Mouse (Mus musculus) cerebellum, adult 2 months (tissue): ENCODE data around the gene Itprip. TPM values are rescaled to one million over a fixed set of nuclear protein-coding genes. Genes with fewer than 3 reads are reported as not detected.
A peak's percentile ranks its signal among the peaks of the same experiment; 100 is the strongest.

Experiments used
- DNase-seq, 2 experiments: peaks; one replicate each; pipeline ENCODE4 v3.0.0; 2021
- H3K27ac ChIP-seq: fragments of 200-500 bp; 2 replicates; pipeline ENCODE4 v1.5.1; 2012; ENCODE audit warnings: low read length, control low read depth, inconsistent platforms; ENCODE audit not compliant: insufficient read depth
- H3K27me3 ChIP-seq: fragments of 200-500 bp; 2 replicates; pipeline ENCODE4 v1.6.1; 2012; ENCODE audit warnings: inconsistent platforms, mild to moderate bottlenecking, low read length, moderate library complexity; ENCODE audit not compliant: control insufficient read depth, insufficient read depth
- H3K4me1 ChIP-seq: fragments of 200-500 bp; 2 replicates; pipeline ENCODE4 v1.6.1; 2011; ENCODE audit warnings: low read length; ENCODE audit not compliant: control insufficient read depth, insufficient read depth
- H3K4me3 ChIP-seq: fragments of 200-500 bp; replicated peaks from 2 replicates; pipeline ENCODE3; 2011; ENCODE audit warnings: mild to moderate bottlenecking, low read depth, low read length, control low read depth; ENCODE audit not compliant: insufficient read depth
- CTCF ChIP-seq: fragments of 200-500 bp; IDR thresholded peaks from 2 replicates; pipeline ENCODE4 v1.5.1; 2011; ENCODE audit warnings: low read depth, mild to moderate bottlenecking, control low read depth, low read length, moderate library complexity, borderline replicate concordance; ENCODE audit not compliant: insufficient read depth
- POLR2A ChIP-seq: fragments of 200-500 bp; IDR thresholded peaks from 2 replicates; pipeline ENCODE4 v1.6.1; 2011; ENCODE audit warnings: low read length, control low read depth, borderline replicate concordance; ENCODE audit not compliant: insufficient read depth
- WGBS: fragments of 180-500 bp; shearing (Covaris S2); methylation state at CpG from one replicate; pipeline ENCODE4 v1.1.7; 2018; 5-methylcytosine and 5-hydroxymethylcytosine counted together
- polyA plus RNA-seq: library from polyadenylated mRNA; depleted of rRNA; stranded (reverse); fragments of >200 nt; gene quantifications from 2 replicates; pipeline ENCODE4 v1.2.3, GENCODE M21; 2012

Gene Itprip
- polyA plus RNA-seq, 1 experiment: 0.52 TPM

DNA sequence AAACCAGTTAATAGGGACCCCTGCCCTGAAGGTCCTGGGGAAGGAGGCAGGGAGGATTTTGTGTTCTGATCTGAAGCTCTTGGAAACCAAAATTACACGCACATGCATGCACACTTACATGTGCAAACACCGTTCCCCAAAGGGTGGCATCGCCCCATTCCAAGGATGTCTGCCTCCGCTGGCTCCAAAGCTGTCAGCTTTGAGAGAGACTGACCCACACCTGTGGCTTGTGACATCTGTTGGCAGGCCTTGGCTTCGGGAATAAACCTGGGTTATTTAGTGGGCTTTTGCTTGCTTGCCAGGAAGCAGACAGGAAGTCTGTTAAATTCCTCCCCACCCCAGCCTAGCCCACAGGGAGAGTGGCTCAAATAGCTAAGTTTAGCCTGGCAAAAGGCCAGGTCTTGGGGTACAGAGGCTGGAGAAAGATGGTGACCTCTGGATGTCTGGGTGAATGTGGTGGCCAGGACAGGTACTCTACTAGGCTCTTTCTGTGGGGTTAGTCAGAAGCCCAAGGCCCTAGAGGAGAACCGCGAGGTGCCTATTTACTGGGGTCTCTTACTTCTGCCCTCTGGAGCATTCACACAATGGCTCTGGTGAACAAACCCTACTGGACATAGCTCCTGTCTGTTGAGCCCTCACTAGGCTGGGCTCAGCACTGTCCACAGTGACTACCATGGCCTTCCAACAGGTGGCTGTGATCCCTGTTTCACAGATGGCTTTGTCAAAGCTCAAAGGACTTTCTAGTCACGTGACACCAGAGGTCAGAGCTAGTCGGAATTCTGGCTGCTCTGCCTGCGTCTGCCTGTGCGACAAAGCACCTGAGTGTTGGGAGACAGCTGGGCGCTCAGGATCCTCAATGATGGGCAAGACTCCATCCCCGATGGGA, 16.5 kb downstream of the Itprip start:
- DNase-seq: no peak
- 45% methylated on average over 13 of the region's 13 CpGs for WGBS
- no peak for TF ChIP-seq POLR2A
- no peak for TF ChIP-seq CTCF
- no peaks in the 10 kb centered on the region; the same call in 1 of the 2 replicates for H3K4me1 ChIP-seq
- H3K4me3 ChIP-seq: no peak overlapping the region
- H3K27ac ChIP-seq: no peak overlapping the region
- no peaks in the 10 kb centered on the region for H3K27me3 ChIP-seq

GRCm38 (mm10) chr19:47900558-47900957, 18.5 kb downstream of the Itprip start:
- Histone ChIP-seq H3K27me3 (no peaks in the 10 kb centered on the region), H3K4me3 (no peak overlapping the region), H3K27ac (no peak overlapping the region), H3K4me1 (no peaks in the 10 kb centered on the region; the same call in 1 of the 2 replicates)
- DNase-seq: no peak
- WGBS: 86% methylated on average over 10 of the region's 10 CpGs
- TF ChIP-seq POLR2A (no peak), CTCF (no peak)

- Histone ChIP-seq H3K27ac (no peak overlapping the region), H3K4me3 (no peak overlapping the region), H3K4me1 (no peaks in the 10 kb centered on the region; the same call in 1 of the 2 replicates), H3K27me3 (no peaks in the 10 kb centered on the region)
- no peak for TF ChIP-seq POLR2A
- no peak for TF ChIP-seq CTCF
- DNase-seq: no peak
- WGBS: 68% methylated on average over 6 of the region's 6 CpGs
Observed at GRCm38 (mm10) chr19:47900012-47900411, 19.1 kb downstream of the Itprip start.

GRCm38 (mm10) chr19:47898472-47899079, 20.5 kb downstream of the Itprip start:
- 92% methylated on average over 8 of the region's 8 CpGs for WGBS
- Histone ChIP-seq H3K4me3 (no peak overlapping the region), H3K4me1 (no peaks in the 10 kb centered on the region; the same call in 1 of the 2 replicates), H3K27ac (no peak overlapping the region), H3K27me3 (no peaks in the 10 kb centered on the region)
- no peak for TF ChIP-seq POLR2A
- no peak for DNase-seq

GRCm38 (mm10) chr19:47893092-47893491, 26.0 kb downstream of the Itprip start:
- H3K27ac ChIP-seq: no peak overlapping the region
- WGBS: 18% methylated on average over 6 of the region's 6 CpGs
- no peaks in the 10 kb centered on the region; the same call in 1 of the 2 replicates for H3K4me1 ChIP-seq
- H3K27me3 ChIP-seq: no peaks in the 10 kb centered on the region
- TF ChIP-seq CTCF (no peak), POLR2A (no peak)
- DNase-seq: peak in 1 of 2 experiments; percentile 34
- H3K4me3 ChIP-seq: no peak overlapping the region

DNA sequence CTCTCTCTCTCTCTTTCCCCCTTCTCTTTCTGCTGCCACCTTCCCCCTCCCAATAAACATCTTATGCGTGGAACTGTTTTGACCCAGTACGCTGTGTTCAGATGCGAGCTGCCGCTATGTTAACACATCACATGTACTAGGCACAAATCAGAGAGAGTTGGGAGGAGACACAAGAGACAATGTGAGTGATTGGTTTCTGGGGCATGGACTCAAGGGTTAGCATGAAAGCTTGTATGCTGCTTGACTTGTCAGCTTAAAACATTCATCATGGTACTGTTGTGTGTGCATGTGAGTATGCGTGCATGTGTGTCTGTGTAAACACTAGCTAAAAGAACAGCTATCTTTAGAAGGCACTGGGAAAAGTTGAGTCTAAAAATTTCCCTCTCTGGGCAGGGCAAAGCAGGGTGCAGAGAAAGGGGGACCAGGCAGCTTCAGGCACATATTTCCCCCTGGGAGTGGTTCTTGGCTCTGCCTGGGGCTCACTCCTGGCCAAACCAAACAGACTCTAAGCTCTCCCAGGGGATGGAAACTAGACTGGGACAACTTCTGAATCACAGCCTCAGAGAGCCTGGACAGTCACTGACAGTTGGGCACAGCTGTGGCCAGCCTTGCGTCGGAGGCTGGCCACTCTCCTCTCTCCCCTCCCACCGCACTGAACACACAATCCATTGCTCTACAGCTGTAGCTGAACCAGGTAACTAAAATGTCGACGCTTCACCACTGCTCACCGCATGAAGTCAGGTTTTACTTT, 27.4 kb downstream of the Itprip start:
- no peaks in the 10 kb centered on the region for H3K27me3 ChIP-seq
- TF ChIP-seq CTCF (no peak), POLR2A (no peak)
- no peaks in the 10 kb centered on the region; the same call in 1 of the 2 replicates for H3K4me1 ChIP-seq
- WGBS: 79% methylated on average over 11 of the region's 11 CpGs
- DNase-seq: no peak
- H3K4me3 ChIP-seq: no peak overlapping the region
- H3K27ac ChIP-seq: no peak overlapping the region

DNA sequence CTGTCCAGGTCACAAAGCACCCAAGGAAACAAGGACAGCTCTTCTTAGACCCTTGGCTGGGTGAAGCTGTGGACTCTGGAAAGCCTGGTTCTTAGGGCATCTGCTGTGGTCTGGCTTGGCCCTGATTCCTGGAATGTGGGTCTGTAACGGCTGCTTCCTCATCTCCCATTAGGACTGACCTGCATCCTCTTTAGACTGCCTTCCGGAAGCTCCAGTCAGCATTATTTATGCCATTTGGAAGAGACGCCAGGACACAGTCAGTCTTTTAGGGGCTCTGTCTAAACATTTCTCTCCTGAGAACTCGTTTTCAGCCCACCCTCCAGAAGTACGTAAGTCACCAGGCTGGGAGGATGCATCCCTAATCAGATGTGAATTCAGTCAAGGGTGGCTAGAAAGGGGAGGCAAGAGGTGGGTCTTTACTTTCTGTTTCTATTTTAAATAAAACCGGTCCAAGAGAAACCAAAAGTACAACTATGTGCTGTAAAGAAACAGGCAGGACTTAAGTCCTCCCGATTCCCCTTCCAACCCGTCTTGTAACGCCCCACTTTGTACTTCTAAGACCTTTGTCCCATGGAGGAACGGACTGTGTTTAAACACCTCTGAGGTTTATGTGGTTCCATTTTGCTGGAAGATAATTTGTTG, 28.5 kb downstream of the Itprip start:
- 69% methylated on average over 10 of the region's 10 CpGs for WGBS
- no peaks in the 10 kb centered on the region for H3K27me3 ChIP-seq
- TF ChIP-seq CTCF (no peak), POLR2A (no peak)
- DNase-seq: no peak
- H3K4me1 ChIP-seq: no peaks in the 10 kb centered on the region; the same call in 1 of the 2 replicates
- H3K27ac ChIP-seq: no peak overlapping the region
- no peak overlapping the region for H3K4me3 ChIP-seq
